Mouse (Mus musculus) midbrain, embryonic 16.5 days (tissue): Measurements from ENCODE around the gene Cyp4f17. TPM values are rescaled to one million over a fixed set of nuclear protein-coding genes. Genes with fewer than 3 reads are reported as not detected.

Experiments
- ATAC-seq: fragments of 200-750 bp; cut with Nextera tagmentation; 2 replicates; pipeline ENCODE4 v1.8.0; 2017; ENCODE audit warnings: moderate TSS enrichment
- H3K27ac ChIP-seq: fragments of 300-500 bp; sonication (generic); 2 replicates; pipeline ENCODE4 v1.5.1; 2014; ENCODE audit warnings: mild to moderate bottlenecking, low read length, mixed read lengths
- H3K27me3 ChIP-seq: fragments of 300-500 bp; sonication (generic); 2 replicates; pipeline ENCODE4 v1.6.1; 2014; ENCODE audit warnings: low read depth, low read length, mixed read lengths; ENCODE audit not compliant: control insufficient read depth, insufficient read depth
- H3K36me3 ChIP-seq: fragments of 300-500 bp; sonication (generic); 2 replicates; pipeline ENCODE4 v1.6.1; 2014; ENCODE audit warnings: mild to moderate bottlenecking, low read length, moderate library complexity, mixed read lengths; ENCODE audit not compliant: control insufficient read depth, insufficient read depth
- H3K4me1 ChIP-seq: fragments of 300-500 bp; sonication (generic); 2 replicates; pipeline ENCODE4 v1.6.1; 2014; ENCODE audit warnings: mild to moderate bottlenecking, low read length, mixed read lengths; ENCODE audit not compliant: control insufficient read depth, insufficient read depth
- H3K4me2 ChIP-seq: fragments of 300-500 bp; sonication (generic); 2 replicates; pipeline ENCODE4 v1.6.1; 2014; ENCODE audit warnings: mild to moderate bottlenecking, low read length, mixed read lengths
- H3K4me3 ChIP-seq: fragments of 300-500 bp; sonication (generic); 2 replicates; pipeline ENCODE4 v1.5.1; 2014; ENCODE audit warnings: low read depth, mild to moderate bottlenecking, low read length, moderate library complexity, mixed read lengths
- H3K9ac ChIP-seq: fragments of 300-500 bp; sonication (generic); 2 replicates; pipeline ENCODE4 v1.6.1; 2014; ENCODE audit warnings: low read depth, low read length, mixed read lengths
- H3K9me3 ChIP-seq: fragments of 300-500 bp; sonication (generic); replicated peaks from 2 replicates; pipeline ENCODE4 v1.6.1; 2014; ENCODE audit warnings: mild to moderate bottlenecking, low read length, mixed read lengths; ENCODE audit not compliant: control insufficient read depth, poor library complexity, severe bottlenecking
- WGBS: fragments of 180-500 bp; shearing (Covaris S2); extraction: QIAGEN DNeasy Blood & Tissue Kit; methylation state at CpG from one replicate; pipeline ENCODE4 v1.1.7; 2014; 5-methylcytosine and 5-hydroxymethylcytosine counted together
- polyA plus RNA-seq: library from polyadenylated mRNA; unstranded; fragments of >200 nt; fragmentation: Nextera tagmentation; extraction: Ambion mirVana; gene quantifications from 2 replicates; pipeline ENCODE4 v1.2.1, GENCODE M21; 2015

Gene Cyp4f17
- polyA plus RNA-seq: 12.4 and 15.7 TPM in 2 replicates

GRCm38 (mm10) chr17:32505851-32506728 is at the start of gene Cyp4f17:
Cyp4f17 (plus strand) TSS chr17:32506050.
- Histone ChIP-seq H3K4me3 (peak within 1 kb of the TSS; percentile 48), H3K9me3 (no peaks in the 10 kb centered on the region), H3K4me1 (peaks cover 19% of the 10 kb centered on the region), H3K36me3 (no peaks in the 10 kb centered on the region), H3K9ac (peak within 1 kb of the TSS; percentile 62), H3K27ac (peak within 1 kb of the TSS; percentile 82), H3K4me2 (peak within 1 kb of the TSS; percentile 88), H3K27me3 (no peaks in the 10 kb centered on the region)
- under 1% methylated on average over 30 of the region's 30 CpGs for WGBS
- peak; percentile 90 for ATAC-seq

DNA sequence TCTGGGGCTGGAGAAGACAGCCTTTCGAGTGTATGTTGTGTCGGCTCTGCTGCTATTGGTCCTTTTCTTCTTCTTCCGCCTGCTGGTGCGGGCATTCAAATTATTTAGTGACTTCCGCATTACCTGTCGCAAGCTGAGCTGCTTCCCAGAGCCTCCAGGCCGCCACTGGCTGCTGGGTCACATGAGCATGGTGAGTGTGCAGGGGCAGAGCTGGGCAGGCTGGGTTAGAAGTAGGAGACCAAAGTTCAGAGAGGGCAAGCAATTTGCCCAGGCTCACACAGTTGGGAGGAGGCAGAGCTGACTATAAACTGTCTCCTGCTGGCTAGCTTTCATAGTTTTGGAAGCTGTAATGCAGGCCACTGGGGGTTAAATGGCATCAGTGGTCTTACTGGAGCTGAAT is 37.4 kb upstream of the Cyp4f17 start:
- no peak overlapping the region for H3K9ac ChIP-seq
- H3K36me3 ChIP-seq: no peaks in the 10 kb centered on the region
- H3K9me3 ChIP-seq: no peaks in the 10 kb centered on the region
- H3K4me2 ChIP-seq: no peak overlapping the region
- ATAC-seq: no peak
- H3K4me3 ChIP-seq: no peak overlapping the region
- no peak overlapping the region for H3K27ac ChIP-seq
- H3K4me1 ChIP-seq: no peaks in the 10 kb centered on the region
- WGBS: 59% methylated on average over 7 of the region's 7 CpGs
- no peaks in the 10 kb centered on the region for H3K27me3 ChIP-seq

DNA sequence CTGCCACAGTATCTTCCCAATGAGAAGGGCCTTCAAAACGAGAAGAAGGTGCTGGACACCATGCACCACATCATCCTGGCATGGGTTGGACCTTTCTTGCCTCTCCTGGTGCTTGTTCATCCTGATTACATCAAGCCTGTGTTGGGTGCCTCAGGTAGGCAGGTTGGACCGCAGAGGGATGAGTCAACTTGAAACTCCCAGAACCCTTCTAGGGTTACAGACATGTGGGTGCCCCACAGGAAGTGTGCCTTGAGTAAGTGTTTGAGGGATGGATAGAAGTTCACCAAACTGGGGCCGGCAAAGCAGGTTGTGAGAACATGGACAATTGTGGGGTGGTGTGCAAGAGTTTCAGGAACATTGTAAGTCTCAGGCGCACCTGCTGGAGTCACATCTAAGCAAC is 35.1 kb upstream of the Cyp4f17 start:
- WGBS: 82% methylated on average over 4 of the region's 4 CpGs
- Histone ChIP-seq H3K9ac (no peak overlapping the region), H3K4me2 (no peak overlapping the region), H3K4me3 (no peak overlapping the region), H3K27me3 (no peaks in the 10 kb centered on the region), H3K27ac (no peak overlapping the region), H3K36me3 (no peaks in the 10 kb centered on the region), H3K9me3 (no peaks in the 10 kb centered on the region), H3K4me1 (no peaks in the 10 kb centered on the region)
- no peak for ATAC-seq

GRCm38 (mm10) chr17:32472176-32472575 is 33.7 kb upstream of the Cyp4f17 start:
- no peak for ATAC-seq
- Histone ChIP-seq H3K4me1 (no peaks in the 10 kb centered on the region), H3K27me3 (no peaks in the 10 kb centered on the region), H3K4me3 (no peak overlapping the region), H3K4me2 (no peak overlapping the region), H3K9me3 (no peaks in the 10 kb centered on the region), H3K9ac (no peak overlapping the region), H3K27ac (no peak overlapping the region), H3K36me3 (no peaks in the 10 kb centered on the region)
- WGBS: 71% methylated on average over 7 of the region's 7 CpGs

- Histone ChIP-seq H3K9ac (no peak overlapping the region), H3K4me2 (no peak overlapping the region), H3K4me1 (no peaks in the 10 kb centered on the region), H3K27ac (no peak overlapping the region), H3K36me3 (no peaks in the 10 kb centered on the region), H3K27me3 (no peaks in the 10 kb centered on the region), H3K4me3 (no peak overlapping the region), H3K9me3 (no peaks in the 10 kb centered on the region)
- WGBS: 89% methylated on average over 5 of the region's 5 CpGs
- no peak for ATAC-seq
These were observed 30.8 kb upstream of the Cyp4f17 start for GRCm38 (mm10) chr17:32474954-32475560.

- Histone ChIP-seq H3K4me2 (no peak overlapping the region), H3K9me3 (no peaks in the 10 kb centered on the region), H3K4me1 (no peaks in the 10 kb centered on the region), H3K27ac (no peak overlapping the region), H3K27me3 (no peaks in the 10 kb centered on the region), H3K36me3 (no peaks in the 10 kb centered on the region), H3K4me3 (no peak overlapping the region), H3K9ac (no peak overlapping the region)
- WGBS: 100% methylated on average over 1 of the region's 1 CpGs
- ATAC-seq: no peak
These were observed 28.6 kb upstream of the Cyp4f17 start for GRCm38 (mm10) chr17:32477204-32477603.

DNA sequence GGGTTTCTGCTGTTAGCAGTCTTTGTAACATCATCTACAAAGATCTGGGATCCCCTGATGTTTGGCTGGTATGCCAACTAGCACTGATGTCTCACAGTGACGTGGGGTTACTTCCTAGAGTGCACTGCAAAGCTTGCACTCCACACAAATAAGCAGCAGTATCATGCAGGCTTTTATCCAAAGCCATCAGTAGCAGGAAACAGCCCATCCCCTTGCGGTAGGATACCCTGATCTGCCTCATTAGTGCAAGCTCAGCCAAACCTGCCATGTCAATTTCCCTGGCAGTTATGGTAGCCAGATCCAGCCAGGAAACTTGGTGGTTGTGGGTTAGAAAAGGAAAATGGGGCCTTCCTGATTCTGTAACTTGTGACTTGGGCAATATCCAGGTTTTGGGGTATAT is 27.1 kb upstream of the Cyp4f17 start:
- no peaks in the 10 kb centered on the region for H3K27me3 ChIP-seq
- H3K27ac ChIP-seq: no peak overlapping the region
- no peak for ATAC-seq
- no peaks in the 10 kb centered on the region for H3K9me3 ChIP-seq
- no peaks in the 10 kb centered on the region for H3K36me3 ChIP-seq
- H3K9ac ChIP-seq: no peak overlapping the region
- no peak overlapping the region for H3K4me2 ChIP-seq
- 66% methylated on average over 2 of the region's 2 CpGs for WGBS
- no peaks in the 10 kb centered on the region for H3K4me1 ChIP-seq
- no peak overlapping the region for H3K4me3 ChIP-seq

DNA sequence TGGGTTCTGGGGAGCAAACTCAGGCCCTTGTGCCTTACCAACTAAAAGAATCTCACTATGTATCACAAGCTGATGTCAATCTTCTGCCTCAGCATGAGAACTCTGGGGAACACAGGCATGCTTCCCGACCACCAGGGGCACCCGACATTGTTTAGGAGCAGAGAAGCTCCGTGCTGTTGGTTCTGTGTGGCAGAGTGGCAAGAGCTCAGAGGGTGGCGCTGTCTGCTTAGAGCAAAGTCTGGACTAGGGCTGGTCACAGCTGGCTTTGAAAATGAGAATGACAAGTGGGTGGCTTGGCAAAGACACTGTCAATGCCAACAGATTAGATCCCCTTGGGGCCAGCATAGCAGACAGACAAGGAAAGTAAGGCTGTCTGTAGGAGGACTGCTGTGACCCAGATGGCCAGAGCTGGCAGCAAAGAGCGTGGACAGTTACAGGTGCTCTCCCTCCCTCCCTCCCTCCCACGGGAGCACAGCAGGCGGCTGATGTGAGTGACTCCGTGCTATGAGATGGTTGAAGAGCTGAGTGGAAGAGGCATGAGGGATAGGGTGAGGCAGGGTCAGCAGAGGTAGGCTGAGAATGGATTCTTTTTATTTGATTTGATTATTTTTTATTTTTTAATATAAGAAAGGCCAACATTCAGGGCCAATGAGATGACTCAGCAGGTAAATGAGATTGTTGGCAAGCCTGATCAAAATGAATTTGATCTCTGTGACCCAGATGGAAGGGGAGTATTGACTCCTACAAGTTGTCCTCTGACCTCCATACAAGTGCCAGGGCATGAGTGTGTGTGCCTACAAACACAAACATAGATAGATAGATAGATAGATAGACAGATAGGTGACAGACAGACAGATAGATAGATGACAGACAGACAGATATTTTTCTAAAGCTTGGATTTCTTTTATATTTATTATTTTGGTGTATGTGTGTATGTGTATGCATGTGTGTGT is 26.0 kb upstream of the Cyp4f17 start:
- H3K36me3 ChIP-seq: no peaks in the 10 kb centered on the region
- H3K4me2 ChIP-seq: no peak overlapping the region
- H3K9me3 ChIP-seq: no peaks in the 10 kb centered on the region
- no peaks in the 10 kb centered on the region for H3K4me1 ChIP-seq
- no peak for ATAC-seq
- 12% methylated on average over 7 of the region's 8 CpGs for WGBS
- H3K27me3 ChIP-seq: no peaks in the 10 kb centered on the region
- H3K27ac ChIP-seq: no peak overlapping the region
- H3K4me3 ChIP-seq: no peak overlapping the region
- no peak overlapping the region for H3K9ac ChIP-seq
